ENCODE assay signal across 8 mouse cellular contexts in genomic region chr11:119055571-119056131, GRCm38 (mm10). TPM values are rescaled to one million over a fixed set of nuclear protein-coding genes. Genes with fewer than 3 reads are reported as not detected.
A peak's percentile ranks its signal among the peaks of the same experiment; 100 is the strongest.
DNase-seq lines count a peak whose midpoint lies in the region; ATAC-seq and TF ChIP-seq lines count a peak whose summit lies in the region.

No protein-coding gene starts in this region.

- peaks cover 88% of the 10 kb centered on the region for H3K27me3 ChIP-seq in kidney, embryonic 16.5 days (ENCODE audit: insufficient read depth, low read length)
- peaks cover 46% of the 10 kb centered on the region for H3K27me3 ChIP-seq in forebrain, embryonic 16.5 days (replicated peaks; ENCODE audit: control insufficient read depth, insufficient read depth, low read length)
- peaks cover 100% of the 10 kb centered on the region for H3K27me3 ChIP-seq in liver, embryonic 14.5 days (ENCODE audit: control insufficient read depth, insufficient read depth, low read length)

- DNase-seq in kidney, postnatal 14 days, result no peak
- DNase-seq in liver, embryonic 14.5 days (ENCODE audit: low read depth in 3 of 3, low spot score in 3 of 3), result no peak
- DNase-seq in testis, postnatal 10 days (ENCODE audit: low spot score), result peak; percentile 55
- DNase-seq in layer of hippocampus, adult 11-12 months (ENCODE audit: low spot score), result no peak

- WGBS in kidney, embryonic 16.5 days, result 1% methylated on average over 32 of the region's 32 CpGs
- 1% methylated on average over 32 of the region's 32 CpGs for WGBS in forebrain, embryonic 16.5 days
- WGBS in liver, embryonic 14.5 days (ENCODE audit: insufficient replicate concordance), result 3% methylated on average over 32 of the region's 32 CpGs

- no peak for ATAC-seq in kidney, embryonic 16.5 days (ENCODE audit: low FRiP score, low TSS enrichment)
- ATAC-seq in forebrain, embryonic 16.5 days, result no peak
- ATAC-seq in liver, embryonic 14.5 days (ENCODE audit: insufficient read depth), result no peak
- no peak for ATAC-seq in granulocyte monocyte progenitor cell, adult 5-6 weeks (replicated peaks; ENCODE audit: poor library complexity, severe bottlenecking)

- no peaks in the 10 kb centered on the region for H3K9me3 ChIP-seq in kidney, embryonic 16.5 days (ENCODE audit: low read length)
- no peaks in the 10 kb centered on the region for H3K9me3 ChIP-seq in forebrain, embryonic 16.5 days (ENCODE audit: control insufficient read depth, low read length)
- no peaks in the 10 kb centered on the region for H3K9me3 ChIP-seq in liver, embryonic 14.5 days (ENCODE audit: control insufficient read depth, low read length)

- no peaks in the 10 kb centered on the region for H3K36me3 ChIP-seq in kidney, embryonic 16.5 days (ENCODE audit: insufficient read depth, low read length)
- no peaks in the 10 kb centered on the region for H3K36me3 ChIP-seq in forebrain, embryonic 16.5 days (ENCODE audit: control insufficient read depth, insufficient read depth)
- no peaks in the 10 kb centered on the region for H3K36me3 ChIP-seq in liver, embryonic 14.5 days (replicated peaks; ENCODE audit: control insufficient read depth, insufficient read depth, low read depth)

- peaks cover 57% of the 10 kb centered on the region for H3K4me1 ChIP-seq in kidney, embryonic 16.5 days (ENCODE audit: insufficient read depth, low read length)
- H3K4me1 ChIP-seq in bone marrow macrophage, adult 2 months (ENCODE audit: control insufficient read depth, insufficient read depth, low read length), result peaks cover 15% of the 10 kb centered on the region
- peaks cover 52% of the 10 kb centered on the region for H3K4me1 ChIP-seq in forebrain, embryonic 16.5 days (replicated peaks; ENCODE audit: control insufficient read depth, insufficient read depth, low read length)
- no peaks in the 10 kb centered on the region; a peak in 1 of 4 replicates for H3K4me1 ChIP-seq in liver, embryonic 14.5 days (replicated peaks; ENCODE audit: control insufficient read depth in 2 of 2, insufficient read depth in 2 of 2, low read length in 1 of 2)

- no peak for TF ChIP-seq EP300 in liver, embryonic 14.5 days (IDR thresholded peaks at IDR 0.05; ENCODE audit: low read depth)

- peak overlapping the region; percentile 98 for H3K4me2 ChIP-seq in kidney, embryonic 16.5 days (replicated peaks; ENCODE audit: low read depth, low read length)
- peak overlapping the region; percentile 96 for H3K4me2 ChIP-seq in forebrain, embryonic 16.5 days (ENCODE audit: low read length)
- peak overlapping the region; percentile 70 for H3K4me2 ChIP-seq in liver, embryonic 14.5 days (ENCODE audit: low read depth)

- H3K4me3 ChIP-seq in kidney, embryonic 16.5 days (ENCODE audit: low read length), result peak overlapping the region; percentile 62
- H3K4me3 ChIP-seq in bone marrow macrophage, adult 2 months (ENCODE audit: insufficient read depth, low read length), result peak overlapping the region; percentile 27; the same call in 1 of the 2 replicates
- H3K4me3 ChIP-seq in forebrain, embryonic 16.5 days (replicated peaks; ENCODE audit: low read length), result peak overlapping the region; percentile 53
- H3K4me3 ChIP-seq in liver, embryonic 14.5 days (ENCODE audit: insufficient read depth in 1 of 2, low read depth in 2 of 2, low read length in 2 of 2), result no peak overlapping the region

- TF ChIP-seq CTCF in bone marrow macrophage, adult 2 months (IDR thresholded peaks at IDR 0.05; ENCODE audit: low read depth, low read length), result no peak
- TF ChIP-seq CTCF in liver, embryonic 14.5 days (IDR thresholded peaks at IDR 0.05; ENCODE audit: low read depth), result no peak

- no peak overlapping the region for H3K27ac ChIP-seq in kidney, embryonic 16.5 days (ENCODE audit: low read length)
- H3K27ac ChIP-seq in bone marrow macrophage, adult 2 months (ENCODE audit: insufficient read depth, low read depth, low read length), result no peak overlapping the region
- no peak overlapping the region for H3K27ac ChIP-seq in forebrain, embryonic 16.5 days (ENCODE audit: low read length)
- H3K27ac ChIP-seq in liver, embryonic 14.5 days, result no peak overlapping the region

- peak overlapping the region; percentile 53; the same call in 1 of the 2 replicates for H3K9ac ChIP-seq in kidney, embryonic 16.5 days (replicated peaks; ENCODE audit: low read length)
- peak overlapping the region; percentile 92; the same call in 1 of the 2 replicates for H3K9ac ChIP-seq in forebrain, embryonic 16.5 days (replicated peaks; ENCODE audit: low read depth, low read length)
- no peak overlapping the region for H3K9ac ChIP-seq in liver, embryonic 14.5 days (replicated peaks)

- no peak for TF ChIP-seq POLR2A in bone marrow macrophage, adult 2 months (IDR thresholded peaks at IDR 0.05; ENCODE audit: borderline replicate concordance, low read depth, low read length)

RNA-seq across cellular contexts. Expression of gene Cbx8, which starts 14.9 kb away (rescaled TPM):
- polyA plus RNA-seq in kidney, embryonic 16.5 days (2015; fragmentation: Nextera tagmentation; extraction: Ambion mirVana), result 8.2 and 8.5 TPM in 2 replicates
- 6.2 and 9.5 TPM in 2 replicates for polyA plus RNA-seq in bone marrow macrophage, adult 2 months (2012; ENCODE audit: insufficient read depth, insufficient read length, missing spikeins)
- 12.3 and 13.4 TPM in 2 replicates for polyA plus RNA-seq in forebrain, embryonic 16.5 days (2015; fragmentation: Nextera tagmentation; extraction: Ambion mirVana)
- polyA plus RNA-seq in liver, embryonic 14.5 days (2012; rRNA removed), result 0.64 and 0.95 TPM in 2 replicates
- polyA plus RNA-seq in liver, embryonic 14.5 days (2014; fragmentation: Nextera tagmentation; extraction: Ambion mirVana), result 1.6 and 2.1 TPM in 2 replicates
- total RNA-seq in granulocyte monocyte progenitor cell, adult 5-6 weeks (2014; fragmentation: Nextera tagmentation), result 3.6 TPM in 2 replicates
- total RNA-seq in granulocyte monocyte progenitor cell, adult 5-6 weeks (2017), result 1.5 and 3.2 TPM in 2 replicates

RNA-seq across cellular contexts. Expression of gene Cbx4, which starts 30.4 kb away (rescaled TPM):
- 9.9 and 10.9 TPM in 2 replicates for polyA plus RNA-seq in kidney, embryonic 16.5 days (2015; fragmentation: Nextera tagmentation; extraction: Ambion mirVana)
- polyA plus RNA-seq in bone marrow macrophage, adult 2 months (2012; ENCODE audit: insufficient read depth, insufficient read length, missing spikeins), result 15.8 and 17.2 TPM in 2 replicates
- polyA plus RNA-seq in forebrain, embryonic 16.5 days (2015; fragmentation: Nextera tagmentation; extraction: Ambion mirVana), result 18.1 and 18.5 TPM in 2 replicates
- polyA plus RNA-seq in liver, embryonic 14.5 days (2012; rRNA removed), result 1.8 and 3.3 TPM in 2 replicates
- polyA plus RNA-seq in liver, embryonic 14.5 days (2014; fragmentation: Nextera tagmentation; extraction: Ambion mirVana), result 1.6 and 2.0 TPM in 2 replicates
- total RNA-seq in granulocyte monocyte progenitor cell, adult 5-6 weeks (2014; fragmentation: Nextera tagmentation), result 15.8 and 18.8 TPM in 2 replicates
- 27.4 and 38.2 TPM in 2 replicates for total RNA-seq in granulocyte monocyte progenitor cell, adult 5-6 weeks (2017)

RNA-seq across cellular contexts. Expression of gene Cbx2, which starts 32.9 kb away (rescaled TPM):
- polyA plus RNA-seq in kidney, embryonic 16.5 days (2015; fragmentation: Nextera tagmentation; extraction: Ambion mirVana), result 35.5 and 37.3 TPM in 2 replicates
- polyA plus RNA-seq in bone marrow macrophage, adult 2 months (2012; ENCODE audit: insufficient read depth, insufficient read length, missing spikeins), result 1.9 and 2.0 TPM in 2 replicates
- 24.9 and 26.7 TPM in 2 replicates for polyA plus RNA-seq in forebrain, embryonic 16.5 days (2015; fragmentation: Nextera tagmentation; extraction: Ambion mirVana)
- 1.4 and 1.7 TPM in 2 replicates for polyA plus RNA-seq in liver, embryonic 14.5 days (2012; rRNA removed)
- 1.8 and 2.4 TPM in 2 replicates for polyA plus RNA-seq in liver, embryonic 14.5 days (2014; fragmentation: Nextera tagmentation; extraction: Ambion mirVana)
- 0.88 and 5.0 TPM in 2 replicates for total RNA-seq in granulocyte monocyte progenitor cell, adult 5-6 weeks (2014; fragmentation: Nextera tagmentation)
- 2.1 and 2.6 TPM in 2 replicates for total RNA-seq in granulocyte monocyte progenitor cell, adult 5-6 weeks (2017)

Comparison
In these comparisons a context has a peak if more than half of its experiments do, and no peak if none do; other contexts are left out.
1. H3K4me3 ChIP-seq: peak in kidney, embryonic 16.5 days (single experiment), bone marrow macrophage, adult 2 months (single experiment) and forebrain, embryonic 16.5 days (single experiment); none in liver, embryonic 14.5 days (0 of 2).
2. Peak in every context shown above with its lines, with median percentiles within 50 percentile points of each other: H3K4me2 ChIP-seq.